Mouse (Mus musculus) hindbrain, embryonic 10.5 days (tissue): ENCODE measurements at regions not wholly inside any gene's neighbourhood (a gene's known extent, or its start where the extent isn't known, plus 50 kb on each side); places are given as distances from the start of the nearest gene placed in this dataset.

Source experiments
- DNase-seq: peaks from one replicate; pipeline ENCODE4 v3.0.0-alpha.2; 2017; ENCODE audit warnings: low spot score
- H3K27ac ChIP-seq: fragments of 300-500 bp; sonication (generic); 2 replicates; pipeline ENCODE4 v1.5.1; 2016; ENCODE audit warnings: mild to moderate bottlenecking, moderate library complexity
- H3K27me3 ChIP-seq: fragments of 300-500 bp; sonication (generic); 2 replicates; pipeline ENCODE4 v1.6.1; 2016; ENCODE audit warnings: mild to moderate bottlenecking; ENCODE audit not compliant: poor library complexity, insufficient read depth, severe bottlenecking
- H3K36me3 ChIP-seq: fragments of 300-500 bp; sonication (generic); 2 replicates; pipeline ENCODE4 v1.6.1; 2016; ENCODE audit warnings: mild to moderate bottlenecking, moderate library complexity
- H3K4me1 ChIP-seq: fragments of 300-500 bp; sonication (generic); replicated peaks from 2 replicates; pipeline ENCODE4 v1.6.1; 2016; ENCODE audit warnings: mild to moderate bottlenecking
- H3K4me3 ChIP-seq: fragments of 300-500 bp; sonication (generic); 2 replicates; pipeline ENCODE4 v1.5.1; 2016; ENCODE audit warnings: mild to moderate bottlenecking, moderate library complexity
- H3K9me3 ChIP-seq: fragments of 300-500 bp; sonication (generic); 2 replicates; pipeline ENCODE4 v1.6.1; 2016; ENCODE audit warnings: mild to moderate bottlenecking, moderate library complexity
- WGBS: fragments of 180-500 bp; shearing (Covaris S2); methylation state at CpG from one replicate; pipeline ENCODE4 v1.1.7; 2016; 5-methylcytosine and 5-hydroxymethylcytosine counted together

GRCm38 (mm10) chr17:84100523-84100922 is 87.2 kb downstream of the Zfp36l2 start:
- Histone ChIP-seq H3K36me3 (no peaks in the 10 kb centered on the region), H3K9me3 (no peaks in the 10 kb centered on the region), H3K4me3 (no peak overlapping the region), H3K27ac (peak overlapping the region; percentile 80), H3K4me1 (peaks cover 73% of the 10 kb centered on the region), H3K27me3 (peaks cover 31% of the 10 kb centered on the region)
- DNase-seq = no peak
- 49% methylated on average over 10 of the region's 10 CpGs for WGBS

- 79% methylated on average over 9 of the region's 9 CpGs for WGBS
- no peak overlapping the region for H3K4me3 ChIP-seq
- DNase-seq = no peak
- H3K36me3 ChIP-seq = no peaks in the 10 kb centered on the region
- no peaks in the 10 kb centered on the region for H3K9me3 ChIP-seq
- H3K27ac ChIP-seq = peak overlapping the region; percentile 80
- peaks cover 29% of the 10 kb centered on the region for H3K27me3 ChIP-seq
- peaks cover 81% of the 10 kb centered on the region for H3K4me1 ChIP-seq
These were observed 88.0 kb downstream of the Zfp36l2 start for GRCm38 (mm10) chr17:84099737-84100136.

DNA sequence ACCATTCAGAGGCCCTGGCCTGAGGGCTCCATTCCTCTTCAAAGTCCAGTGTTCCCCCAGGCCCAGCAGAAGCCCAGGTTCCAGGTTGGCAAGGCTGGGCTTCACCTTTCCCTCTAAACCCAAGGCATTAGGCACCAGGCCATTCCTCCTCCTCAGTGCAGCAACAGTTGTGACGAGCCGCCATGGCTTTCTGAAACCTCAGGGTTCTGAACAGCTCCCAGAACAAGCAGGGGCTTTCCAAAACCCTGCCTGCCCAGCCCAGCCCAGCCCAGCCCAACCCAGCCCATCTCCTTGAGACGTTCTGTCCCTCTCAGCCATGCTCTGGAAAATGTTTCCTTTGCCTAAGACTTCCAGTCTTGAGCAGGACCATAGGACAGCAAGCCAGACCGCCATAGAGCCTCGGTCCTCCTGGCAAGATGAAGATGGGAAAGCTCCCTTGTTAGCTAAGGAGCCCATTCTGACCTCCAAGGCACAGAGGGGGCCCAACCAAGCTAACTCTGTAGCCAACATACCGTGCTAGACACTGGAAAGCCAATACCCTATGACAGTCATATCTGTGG is 89.8 kb downstream of the Zfp36l2 start:
- H3K4me1 ChIP-seq = peaks cover 75% of the 10 kb centered on the region
- 0 out of 2 replicates have a peak, but pooled peaks cover 4% of the 10 kb centered on the region for H3K9me3 ChIP-seq
- H3K4me3 ChIP-seq = no peak overlapping the region
- H3K27ac ChIP-seq = peak overlapping the region; percentile 98
- H3K27me3 ChIP-seq = peaks cover 29% of the 10 kb centered on the region
- DNase-seq = no peak
- 89% methylated on average over 6 of the region's 6 CpGs for WGBS
- H3K36me3 ChIP-seq = no peaks in the 10 kb centered on the region

GRCm38 (mm10) chr17:84097286-84097685 is 90.5 kb downstream of the Zfp36l2 start:
- no peaks in the 10 kb centered on the region for H3K36me3 ChIP-seq
- DNase-seq = peak; percentile 45
- peaks cover 71% of the 10 kb centered on the region for H3K4me1 ChIP-seq
- peaks cover 29% of the 10 kb centered on the region for H3K27me3 ChIP-seq
- H3K4me3 ChIP-seq = peak overlapping the region; percentile 45
- peak overlapping the region; percentile 98 for H3K27ac ChIP-seq
- H3K9me3 ChIP-seq = 0 out of 2 replicates have a peak, but pooled peaks cover 4% of the 10 kb centered on the region
- WGBS = 51% methylated on average over 13 of the region's 13 CpGs

DNA sequence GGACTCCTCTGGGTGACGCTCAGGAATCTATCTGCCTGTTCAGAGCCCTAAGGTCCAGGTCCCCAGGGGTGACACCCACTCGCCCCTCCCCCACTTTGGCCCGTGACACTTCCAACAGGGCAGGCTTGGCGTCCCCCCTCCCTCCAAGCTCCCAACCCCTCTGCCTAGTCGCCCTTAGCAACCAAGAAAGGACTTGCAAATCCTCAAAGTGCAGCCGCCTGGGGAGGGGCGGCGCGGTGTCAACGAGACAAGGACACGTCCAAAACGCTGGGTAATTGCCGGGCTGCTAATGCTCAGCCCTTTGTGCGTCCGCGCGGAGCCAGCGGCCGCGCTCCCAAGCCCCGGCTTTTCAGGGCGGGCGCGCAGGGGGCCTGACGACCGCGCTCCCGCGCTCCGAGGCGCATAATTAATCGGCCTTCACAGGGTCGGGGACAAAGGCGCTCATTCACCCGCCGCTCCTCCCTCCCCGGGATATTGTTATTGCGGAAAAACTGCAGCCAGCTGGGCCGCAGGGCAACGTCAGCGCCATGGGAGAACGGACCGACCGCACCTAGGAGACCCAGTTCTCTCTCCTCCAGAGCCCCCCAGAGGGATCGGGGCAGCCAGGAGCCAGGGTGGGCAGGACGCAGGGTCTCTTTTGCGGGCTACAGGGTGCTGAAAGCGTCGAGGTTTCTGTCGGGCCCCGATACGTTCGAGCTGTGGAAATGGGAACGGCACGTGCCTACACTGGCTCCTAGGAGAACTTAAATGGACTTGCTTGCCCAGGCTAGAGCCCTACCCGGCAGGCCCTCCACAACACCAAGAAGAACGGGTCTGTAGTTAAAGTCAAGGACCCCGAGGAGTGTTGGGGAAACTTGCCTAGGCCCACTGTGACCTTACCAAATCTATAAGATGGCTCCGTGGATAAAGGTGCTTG is 91.1 kb downstream of the Zfp36l2 start:
- no peaks in the 10 kb centered on the region for H3K36me3 ChIP-seq
- WGBS = 2% methylated on average over 59 of the region's 59 CpGs
- peaks cover 28% of the 10 kb centered on the region for H3K27me3 ChIP-seq
- H3K4me1 ChIP-seq = peaks cover 64% of the 10 kb centered on the region
- H3K4me3 ChIP-seq = peak overlapping the region; percentile 45
- DNase-seq = peak; percentile 92
- peak overlapping the region; percentile 98 for H3K27ac ChIP-seq
- 0 out of 2 replicates have a peak, but pooled peaks cover 4% of the 10 kb centered on the region for H3K9me3 ChIP-seq

GRCm38 (mm10) chr17:84095829-84096228 is 91.9 kb downstream of the Zfp36l2 start:
- peak overlapping the region; percentile 45; the same call in 1 of the 2 replicates for H3K4me3 ChIP-seq
- H3K4me1 ChIP-seq = peaks cover 56% of the 10 kb centered on the region
- peak overlapping the region; percentile 98 for H3K27ac ChIP-seq
- WGBS = 34% methylated on average over 4 of the region's 4 CpGs
- peaks cover 20% of the 10 kb centered on the region for H3K27me3 ChIP-seq
- no peaks in the 10 kb centered on the region for H3K36me3 ChIP-seq
- DNase-seq = peak; percentile 36
- H3K9me3 ChIP-seq = 0 out of 2 replicates have a peak, but pooled peaks cover 4% of the 10 kb centered on the region

GRCm38 (mm10) chr17:84095089-84095488 is 92.7 kb downstream of the Zfp36l2 start:
- Histone ChIP-seq H3K4me1 (peaks cover 49% of the 10 kb centered on the region), H3K36me3 (no peaks in the 10 kb centered on the region), H3K27me3 (peaks cover 18% of the 10 kb centered on the region), H3K4me3 (no peak overlapping the region), H3K9me3 (0 out of 2 replicates have a peak, but pooled peaks cover 4% of the 10 kb centered on the region), H3K27ac (peak overlapping the region; percentile 98)
- 87% methylated on average over 2 of the region's 2 CpGs for WGBS
- no peak for DNase-seq

DNA sequence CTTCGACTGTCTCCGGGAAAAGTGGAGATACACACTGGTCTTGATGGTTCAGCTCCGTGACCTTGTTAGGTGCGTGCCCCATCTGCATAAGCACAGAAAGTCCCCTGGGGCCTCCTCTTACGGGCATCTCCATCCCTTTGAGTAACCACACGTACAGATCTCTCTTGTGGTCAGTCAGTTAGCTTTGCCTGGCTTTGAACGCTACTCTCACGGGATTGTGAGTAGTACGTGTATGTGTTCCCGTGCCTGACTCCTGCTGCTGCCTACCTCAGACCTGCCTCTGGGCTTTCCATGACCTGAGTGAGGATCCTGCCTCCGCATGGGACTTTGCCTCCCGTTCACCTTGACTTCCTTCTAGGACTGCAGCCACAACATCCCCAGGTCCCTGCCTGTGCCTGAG is 101.4 kb downstream of the Zfp36l2 start:
- 86% methylated on average over 12 of the region's 12 CpGs for WGBS

GRCm38 (mm10) chr17:84085721-84086120 is 102.0 kb downstream of the Zfp36l2 start:
- Histone ChIP-seq H3K4me1 (peaks cover 47% of the 10 kb centered on the region), H3K27ac (peak overlapping the region; percentile 75), H3K9me3 (no peaks in the 10 kb centered on the region), H3K36me3 (no peaks in the 10 kb centered on the region), H3K4me3 (no peak overlapping the region), H3K27me3 (no peaks in the 10 kb centered on the region)
- DNase-seq = no peak
- WGBS = 40% methylated on average over 7 of the region's 7 CpGs

More for the DNA sequence above, 101.4 kb downstream of the Zfp36l2 start:
- H3K27me3 ChIP-seq = no peaks in the 10 kb centered on the region
- H3K4me1 ChIP-seq = peaks cover 47% of the 10 kb centered on the region
- H3K9me3 ChIP-seq = no peaks in the 10 kb centered on the region
- no peaks in the 10 kb centered on the region for H3K36me3 ChIP-seq
- DNase-seq = no peak
- peak overlapping the region; percentile 75 for H3K27ac ChIP-seq
- H3K4me3 ChIP-seq = no peak overlapping the region

DNA sequence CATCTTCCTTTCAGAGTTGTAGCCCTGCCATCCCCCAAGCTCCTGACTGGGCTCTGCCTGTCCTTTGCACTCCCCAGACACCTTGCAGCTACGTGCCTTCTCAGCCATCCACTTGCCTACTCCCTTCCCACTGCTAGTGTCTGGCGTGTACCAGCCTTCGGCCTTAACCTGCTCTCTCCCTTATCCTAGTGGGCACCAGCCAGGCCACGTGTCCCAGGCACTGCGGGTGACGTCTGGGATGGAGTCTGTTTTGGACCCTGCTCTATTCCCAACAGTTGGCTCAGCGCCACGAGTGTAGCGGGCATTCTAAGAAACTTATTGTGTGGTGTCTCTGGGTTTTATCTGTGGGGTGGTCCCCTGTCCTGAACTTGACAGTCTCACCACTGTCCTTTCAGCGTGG is 102.5 kb downstream of the Zfp36l2 start:
- Histone ChIP-seq H3K4me1 (peaks cover 47% of the 10 kb centered on the region), H3K27me3 (no peaks in the 10 kb centered on the region), H3K4me3 (no peak overlapping the region), H3K36me3 (no peaks in the 10 kb centered on the region), H3K27ac (peak overlapping the region; percentile 75), H3K9me3 (no peaks in the 10 kb centered on the region)
- 85% methylated on average over 10 of the region's 10 CpGs for WGBS
- no peak for DNase-seq

DNA sequence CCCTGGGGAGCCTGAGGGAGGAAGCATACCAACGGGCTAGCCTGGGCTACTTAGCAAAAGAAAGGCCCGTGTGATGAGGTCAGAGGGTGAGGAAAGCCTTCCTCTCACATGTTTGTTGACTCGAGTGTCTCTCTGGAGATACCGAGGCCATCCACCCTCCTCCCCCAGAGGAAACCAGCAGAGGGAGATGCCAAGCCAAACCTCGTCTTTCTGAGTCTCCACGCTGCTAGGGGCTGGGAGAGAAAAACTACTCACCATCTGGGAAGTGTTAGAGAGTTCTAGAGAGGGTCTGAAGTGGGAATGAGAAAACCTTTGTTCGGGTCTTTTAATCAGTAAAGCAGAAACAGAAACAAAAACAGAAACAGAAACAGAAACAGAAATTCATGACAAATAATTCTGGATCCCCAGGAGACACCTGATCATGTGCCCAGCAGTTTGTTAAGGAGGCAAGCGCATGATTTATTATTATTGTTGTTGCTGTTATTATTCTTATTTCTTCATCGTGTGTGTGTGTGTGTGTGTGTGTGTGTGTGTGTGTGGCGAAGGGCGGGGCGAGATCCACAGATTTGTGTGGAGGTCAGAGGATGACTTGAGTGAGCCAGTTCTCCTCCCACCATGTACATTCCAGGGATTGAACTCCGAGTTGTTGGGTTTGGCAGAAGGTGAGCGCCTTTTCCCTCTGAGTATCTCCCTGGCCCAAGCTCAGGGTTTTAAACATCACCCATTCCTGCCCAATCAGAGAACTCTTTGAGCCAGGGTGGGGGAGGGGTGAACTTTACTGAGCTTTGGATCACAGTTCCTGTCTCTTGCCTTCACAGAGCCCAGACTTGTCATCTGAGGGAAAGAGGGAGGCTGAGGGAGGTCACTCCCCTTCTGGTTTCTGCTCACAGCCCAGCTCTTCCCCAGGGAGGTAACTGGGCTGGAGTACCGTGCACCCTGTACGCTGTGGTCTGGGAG is 104.2 kb downstream of the Zfp36l2 start:
- WGBS = 75% methylated on average over 16 of the region's 16 CpGs
- Histone ChIP-seq H3K27ac (peak overlapping the region; percentile 75), H3K9me3 (no peaks in the 10 kb centered on the region), H3K27me3 (no peaks in the 10 kb centered on the region), H3K4me3 (no peak overlapping the region), H3K36me3 (no peaks in the 10 kb centered on the region), H3K4me1 (peaks cover 47% of the 10 kb centered on the region)
- DNase-seq = no peak

- Histone ChIP-seq H3K36me3 (no peaks in the 10 kb centered on the region), H3K4me1 (peaks cover 47% of the 10 kb centered on the region), H3K9me3 (no peaks in the 10 kb centered on the region), H3K27ac (peak overlapping the region; percentile 69; the same call in 1 of the 2 replicates), H3K4me3 (no peak overlapping the region), H3K27me3 (no peaks in the 10 kb centered on the region; the same call in 1 of the 2 replicates)
- no peak for DNase-seq
- WGBS = 93% methylated on average over 5 of the region's 5 CpGs
These were observed 105.2 kb downstream of the Zfp36l2 start for GRCm38 (mm10) chr17:84082571-84082970.
